Mouse (Mus musculus) hematopoietic stem cell, adult 5-6 weeks (primary cell): ENCODE measurements around the gene Sort1. TPM values are rescaled to one million over a fixed set of nuclear protein-coding genes. Genes with fewer than 3 reads are reported as not detected.

Experiments
- ATAC-seq, 2 experiments: fragments of 125-278 bp in 1 of 2; replicated peaks in 1 of 2; 2 replicates each; pipeline ENCODE4 v1.8.0; 2016 to 2017; ENCODE audit warnings: inconsistent platforms in 2 of 2, mild to moderate bottlenecking in 2 of 2, moderate number of reproducible peaks in 2 of 2, low read depth in 1 of 2, moderate TSS enrichment in 1 of 2; ENCODE audit not compliant: low FRiP score in 2 of 2, poor library complexity in 2 of 2, severe bottlenecking in 2 of 2, insufficient read depth in 1 of 2, low TSS enrichment in 1 of 2
- total RNA-seq: library from RNA; stranded (forward); fragments of 172-1452, 232-1000 nt; gene quantifications from 2 replicates; pipeline ENCODE4 v1.2.3, GENCODE M21; 2017

Sort1 gene
- total RNA-seq, 1 experiment from 2014 or later: 26.6 TPM

DNA sequence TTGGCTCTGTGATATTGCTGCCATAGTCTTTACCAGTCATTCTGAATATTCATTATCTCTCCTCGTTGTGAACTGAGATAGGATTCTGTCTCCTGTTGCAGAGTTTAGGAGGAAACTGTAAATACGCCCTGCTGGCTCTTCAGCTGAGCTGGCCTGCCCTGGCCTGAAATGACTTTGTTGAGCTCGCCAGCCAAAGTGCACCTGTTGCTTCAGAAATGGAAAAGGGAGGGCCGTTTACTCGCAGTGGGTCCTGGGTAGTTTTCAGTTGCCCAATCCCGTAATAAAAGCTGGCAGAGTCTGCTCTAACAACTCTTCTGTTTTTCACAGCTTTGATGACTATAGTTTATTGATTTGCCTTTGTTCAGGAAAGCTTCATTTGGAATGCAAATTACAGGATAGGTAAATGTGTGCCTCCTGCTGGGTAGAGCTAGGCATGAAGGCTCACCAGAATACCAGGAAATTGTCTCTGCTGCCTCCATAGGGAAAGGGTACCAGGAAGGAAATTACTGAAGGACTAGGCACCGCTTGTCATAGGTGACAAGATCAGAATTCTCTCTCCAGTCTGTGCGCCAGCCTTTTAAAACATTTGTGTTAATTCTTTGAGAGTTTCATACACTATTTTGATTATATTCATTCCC, 30.3 kb downstream of the Sort1 start:
- no peak for ATAC-seq

DNA sequence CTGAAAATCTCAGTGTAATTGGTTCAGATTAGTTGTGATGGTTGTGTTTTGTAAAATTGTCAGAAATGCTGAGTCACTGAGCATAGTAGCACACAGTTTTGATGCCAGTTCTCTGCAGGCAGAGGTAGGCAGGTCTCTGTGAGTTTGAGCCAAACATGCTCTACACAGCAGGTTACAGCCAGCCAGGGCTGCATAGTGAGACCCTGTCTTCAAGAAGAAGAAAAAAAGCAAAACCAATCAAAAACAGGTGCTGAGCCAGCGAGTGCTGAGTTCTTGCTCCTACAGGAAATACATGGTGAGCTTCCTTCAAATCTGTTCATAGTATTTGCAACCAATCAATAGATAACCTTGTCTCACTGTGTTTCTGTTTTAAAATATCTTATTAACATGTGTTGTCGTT, 34.6 kb downstream of the Sort1 start:
- ATAC-seq: no peak

DNA sequence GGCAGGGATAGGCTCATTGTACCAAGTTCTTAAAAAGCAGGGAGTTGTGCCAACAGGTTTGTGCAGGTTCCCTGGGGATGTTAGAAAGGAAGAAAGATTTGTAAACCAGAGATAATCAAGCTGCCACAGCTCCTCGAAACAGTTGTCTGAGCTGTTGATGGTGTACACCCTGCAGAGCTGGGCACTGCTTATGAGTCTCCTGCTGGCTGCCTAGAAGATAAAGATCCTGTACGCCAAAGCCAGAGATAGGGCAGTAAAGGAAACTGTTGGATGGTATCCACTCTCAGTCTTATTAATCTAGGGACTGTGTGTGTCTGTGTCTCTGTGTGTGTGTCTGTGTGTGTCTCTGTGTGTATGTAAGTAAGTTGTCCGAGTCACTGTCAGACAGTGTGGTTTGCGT, 37.8 kb downstream of the Sort1 start:
- no peak for ATAC-seq

- no peak for ATAC-seq
Observed at GRCm38 (mm10) chr3:108322136-108322535, 38.3 kb downstream of the Sort1 start.

- peak; percentile 29 to 37; a peak in 2 of 4 replicates for ATAC-seq
Observed at GRCm38 (mm10) chr3:108322962-108323361, 39.1 kb downstream of the Sort1 start.

- ATAC-seq: no peak
Observed at GRCm38 (mm10) chr3:108324837-108325236, 41.0 kb downstream of the Sort1 start.

DNA sequence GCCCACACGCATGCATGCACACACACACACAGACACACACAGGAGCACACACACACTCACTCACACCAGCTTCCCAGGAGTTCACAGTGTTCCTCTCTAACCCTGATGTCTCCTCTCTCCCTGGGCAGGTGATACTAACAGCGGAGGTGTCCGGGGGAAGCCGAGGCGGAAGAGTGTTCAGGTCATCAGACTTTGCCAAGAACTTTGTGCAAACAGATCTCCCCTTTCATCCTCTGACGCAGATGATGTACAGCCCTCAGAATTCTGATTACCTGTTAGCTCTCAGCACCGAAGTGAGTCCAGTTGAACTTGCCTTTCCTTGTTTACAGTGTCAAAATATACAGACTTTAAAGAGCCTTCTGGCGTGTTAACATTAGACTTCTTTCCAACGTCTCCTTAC, 41.6 kb downstream of the Sort1 start:
- no peak for ATAC-seq

DNA sequence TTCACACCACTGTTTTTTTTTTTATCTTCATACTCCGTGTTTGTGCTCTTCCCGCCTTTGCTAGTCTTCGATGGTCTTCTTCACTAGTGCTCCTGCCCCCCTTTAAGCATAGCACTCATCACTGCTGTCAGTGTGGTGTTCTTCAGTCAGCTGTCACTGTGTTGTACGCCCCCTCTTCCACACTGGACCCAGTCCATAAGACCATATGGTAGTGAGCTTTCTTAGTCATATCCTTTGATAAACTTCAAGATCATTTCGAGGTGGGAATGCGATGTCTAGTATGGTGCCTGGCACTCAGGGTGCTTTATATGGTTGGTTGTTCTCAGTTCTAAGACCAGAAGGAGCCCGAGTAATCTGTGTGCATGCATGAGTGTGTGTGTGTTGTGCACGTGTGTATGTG, 43.4 kb downstream of the Sort1 start:
- no peak for ATAC-seq

- no peak for ATAC-seq
Observed at GRCm38 (mm10) chr3:108327916-108328315, 44.0 kb downstream of the Sort1 start.

DNA sequence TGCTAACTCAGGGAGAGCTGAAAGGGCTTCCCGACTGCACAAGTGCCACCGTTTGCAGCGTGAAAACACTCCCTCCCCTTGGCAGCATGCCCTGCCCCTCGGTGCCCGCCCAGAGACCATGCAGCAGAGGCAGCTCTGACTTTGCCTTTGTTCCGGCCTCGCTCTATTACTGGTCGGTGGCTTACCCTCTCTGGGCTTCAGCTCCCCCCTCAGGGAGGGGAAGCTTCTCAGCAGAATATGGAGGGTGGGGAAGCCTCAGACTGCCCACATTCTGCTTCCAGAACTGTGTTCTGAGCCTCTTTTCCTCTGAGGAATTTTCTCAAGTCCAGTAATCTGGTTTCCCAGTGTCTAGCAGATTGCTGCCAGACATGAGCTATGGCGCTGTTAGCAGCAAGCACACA, 44.6 kb downstream of the Sort1 start:
- ATAC-seq: peak; percentile 66 to 68

- no peak for ATAC-seq
Observed at GRCm38 (mm10) chr3:108330812-108331211, 46.9 kb downstream of the Sort1 start.

GRCm38 (mm10) chr3:108336878-108337277, 53.0 kb downstream of the Sort1 start:
- ATAC-seq: no peak

DNA sequence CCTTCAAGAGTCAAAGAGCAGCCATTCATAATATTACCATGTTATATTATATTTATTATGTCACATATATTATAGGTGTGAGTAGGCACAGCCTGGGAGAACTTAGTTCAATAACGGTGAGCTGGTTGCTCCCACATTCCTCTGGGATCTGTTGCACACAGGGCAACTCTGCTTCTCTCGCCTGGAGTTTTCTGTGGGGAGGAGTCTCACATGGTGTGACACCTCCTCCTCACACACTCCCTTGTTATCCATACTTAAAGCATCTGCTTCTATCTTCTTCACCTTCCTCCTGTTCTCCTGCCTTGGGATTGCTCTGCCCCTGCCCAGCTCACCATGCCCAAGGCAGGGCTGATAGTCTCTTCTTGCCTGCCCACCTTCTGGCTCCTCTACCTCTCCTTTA, 57.2 kb downstream of the Sort1 start:
- no peak for ATAC-seq

DNA sequence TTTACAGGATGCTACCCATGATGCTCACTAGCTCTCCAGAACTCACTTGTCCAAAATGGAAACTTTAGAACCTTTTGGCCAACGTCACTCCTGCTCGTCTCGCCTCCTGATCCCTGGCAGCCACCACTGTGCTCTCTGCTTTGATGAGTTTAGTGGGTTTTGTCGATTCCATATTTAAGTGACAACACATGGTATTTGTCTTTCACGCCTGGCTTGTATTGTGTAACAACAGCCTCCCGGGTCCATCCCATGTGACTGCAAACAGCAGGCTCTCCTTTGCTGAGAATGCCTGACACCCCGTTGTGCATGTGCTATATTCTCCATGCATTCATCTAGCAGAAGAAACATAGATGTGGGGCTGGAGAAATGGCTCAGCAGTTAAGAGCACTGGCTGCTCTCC, 58.3 kb downstream of the Sort1 start:
- no peak for ATAC-seq

DNA sequence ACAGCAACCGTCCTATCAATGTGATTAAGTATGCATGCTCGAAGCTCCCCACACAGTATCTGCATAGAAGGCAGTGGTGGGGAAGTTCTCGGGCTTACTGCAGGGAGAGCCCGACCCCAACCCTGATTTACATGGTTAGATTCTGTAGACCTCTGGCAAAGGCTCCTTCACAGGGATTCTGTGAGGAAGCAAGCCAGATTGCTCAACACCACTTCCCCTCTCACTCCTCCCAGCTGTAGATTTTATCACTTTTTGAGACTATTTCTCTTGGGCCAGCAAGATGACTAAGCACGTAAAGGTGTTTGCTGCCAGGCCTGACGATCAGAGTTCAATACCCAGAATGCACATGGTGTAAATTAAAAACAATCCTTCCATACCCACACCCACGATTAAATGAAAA, 62.0 kb downstream of the Sort1 start:
- peak in 1 of 2 experiments; percentile 24; a peak in 1 of 4 replicates for ATAC-seq

GRCm38 (mm10) chr3:108348376-108348775, 64.5 kb downstream of the Sort1 start:
- no peak for ATAC-seq

DNA sequence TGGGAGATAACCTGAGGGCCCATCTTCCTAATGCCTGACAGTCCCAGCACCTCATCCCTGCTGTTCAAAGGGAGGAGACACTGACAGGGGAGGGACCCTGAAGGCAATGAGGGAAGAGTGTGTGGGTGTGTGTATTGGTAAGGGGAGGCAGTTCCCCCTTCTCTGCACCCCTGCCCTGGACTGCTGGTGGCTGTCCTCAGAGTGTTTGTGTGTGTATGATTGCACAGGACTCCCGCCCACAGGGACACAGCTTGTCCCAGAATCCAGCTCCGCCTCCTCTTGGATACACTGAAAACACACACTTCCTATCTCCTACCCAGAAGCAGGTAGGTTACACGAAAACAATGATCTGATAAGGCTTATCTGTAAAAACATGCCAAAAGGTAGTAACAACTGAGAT, 71.4 kb downstream of the Sort1 start:
- ATAC-seq: no peak

- no peak for ATAC-seq
Observed at GRCm38 (mm10) chr3:108357051-108357450, 73.2 kb downstream of the Sort1 start.

DNA sequence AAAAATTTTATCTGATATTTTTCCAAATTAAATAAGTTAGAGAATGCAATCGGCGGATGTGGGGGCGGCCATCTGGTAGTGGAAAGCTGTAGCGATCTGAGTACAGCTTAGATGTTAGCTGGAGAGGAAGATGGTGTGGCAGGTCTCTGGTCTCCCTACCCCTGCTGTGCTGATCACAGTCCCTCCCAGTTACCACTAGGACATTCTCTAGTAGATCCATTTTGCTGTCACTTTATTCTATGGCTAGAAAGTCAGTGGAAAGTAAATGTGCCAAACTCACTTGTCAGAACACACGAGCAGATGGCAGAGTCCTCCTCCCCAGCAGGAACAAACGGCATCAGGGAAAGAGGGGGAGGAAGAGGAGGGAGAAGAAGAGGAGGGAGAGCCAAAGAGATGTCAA, 74.6 kb downstream of the Sort1 start:
- ATAC-seq: no peak
